Mouse (Mus musculus): ENCODE results near the gene Hyal2.
"Not testable (repeated sequence)": the region's sequence is repeated elsewhere in the genome, so short reads cannot be mapped to it uniquely, and the experiment has no call there.

The Hyal2 gene

GRCm38 (mm10) chr9:107547026-107547425 is 20.7 kb upstream of the Hyal2 start, which contains the start of gene Zmynd10:
Gene Zmynd10, plus strand, starts transcription at chr9:107547298.
- peak in 1 of 2 experiments; percentile 42 for DNase-seq

GRCm38 (mm10) chr9:107547957-107548356 is 19.8 kb upstream of the Hyal2 start:
- DNase-seq: no peak

- DNase-seq: no peak
These were observed 18.9 kb upstream of the Hyal2 start for GRCm38 (mm10) chr9:107548820-107549219.

- DNase-seq: no peak
These were observed 18.3 kb upstream of the Hyal2 start for GRCm38 (mm10) chr9:107549297-107550074.

- DNase-seq: no peak
These were observed 17.1 kb upstream of the Hyal2 start for GRCm38 (mm10) chr9:107550491-107551116.

GRCm38 (mm10) chr9:107551117-107551889 is 16.4 kb upstream of the Hyal2 start, which contains the start of gene Rassf1:
Gene Rassf1, plus strand, starts transcription at chr9:107551555.
- DNase-seq: peak in 1 of 2 experiments; percentile 39

GRCm38 (mm10) chr9:107551890-107552355 is 15.8 kb upstream of the Hyal2 start:
- DNase-seq: no peak

GRCm38 (mm10) chr9:107552690-107553393 is 14.9 kb upstream of the Hyal2 start:
- no peak for DNase-seq

GRCm38 (mm10) chr9:107553541-107554318 is 14.0 kb upstream of the Hyal2 start:
- DNase-seq: peak; percentile 51 to 58

- DNase-seq: peak; percentile 92 to 95
These were observed 13.4 kb upstream of the Hyal2 start for GRCm38 (mm10) chr9:107554319-107554825.

- no peak for DNase-seq
These were observed 12.7 kb upstream of the Hyal2 start for GRCm38 (mm10) chr9:107555031-107555457.

- no peak for DNase-seq
These were observed 12.0 kb upstream of the Hyal2 start for GRCm38 (mm10) chr9:107555701-107556100.

GRCm38 (mm10) chr9:107556346-107556745 is 11.4 kb upstream of the Hyal2 start:
- DNase-seq: no peak

GRCm38 (mm10) chr9:107563029-107563581 is 4.6 kb upstream of the Hyal2 start, which contains the start of gene Tusc2:
Gene Tusc2, plus strand, starts transcription at chr9:107563255.
- peak; percentile 94 to 95 for DNase-seq

GRCm38 (mm10) chr9:107565556-107565955 is 2.2 kb upstream of the Hyal2 start:
- not testable (repeated sequence) for DNase-seq

GRCm38 (mm10) chr9:107566041-107566709 is 1.6 kb upstream of the Hyal2 start:
- peak; percentile 83 to 86 for DNase-seq

- no peak for DNase-seq
These were observed 890 bp upstream of the Hyal2 start for GRCm38 (mm10) chr9:107566855-107567254.

- DNase-seq: peak; percentile 75 to 78
These were observed 851 bp downstream of the Hyal2 start for GRCm38 (mm10) chr9:107568331-107569261.

- no peak for DNase-seq
These were observed 1.5 kb downstream of the Hyal2 start for GRCm38 (mm10) chr9:107569270-107569669.
